Mouse (Mus musculus): ENCODE measurements around the gene Exoc3l. TPM values are rescaled to one million over a fixed set of nuclear protein-coding genes. Genes with fewer than 3 reads are reported as not detected.

Gene Exoc3l
- total and polyA plus RNA-seq, 3 experiments, result 4.4 to 10.9 (median 7.5) TPM

DNA sequence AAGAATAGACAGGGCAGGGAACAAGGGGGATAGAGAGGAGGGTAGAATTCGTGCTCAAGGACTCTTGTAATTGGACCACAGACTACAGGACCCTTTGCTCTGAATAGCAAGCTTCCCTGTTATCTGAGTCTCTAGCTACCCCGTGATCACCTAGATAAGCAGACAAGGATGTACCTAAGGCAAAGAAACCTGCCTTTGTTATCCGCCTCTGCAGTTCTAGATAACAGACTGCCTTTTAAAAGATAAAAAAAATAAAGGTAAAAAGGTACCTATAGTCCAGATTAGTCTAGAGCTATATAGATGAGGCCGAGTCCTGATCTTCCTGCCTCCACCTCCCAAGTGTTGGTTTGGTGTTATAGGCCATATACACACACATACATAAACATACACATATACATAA, 46.9 kb upstream of the Exoc3l start:
- Histone ChIP-seq H3K36me3 (replicated peaks in 1 of 2; ENCODE audit: control insufficient read depth in 1 of 2, insufficient read depth in 1 of 2, low read length in 1 of 2) (peaks cover 0 to 5% of the 10 kb centered on the region in 2 experiments), H3K4me3 (replicated peaks in 1 of 3; ENCODE audit: low read depth in 2 of 3, low read length in 2 of 3, poor library complexity in 1 of 3) (no peak overlapping the region), H3K4me1 (ENCODE audit: control insufficient read depth in 1 of 2, insufficient read depth in 2 of 2) (peaks cover 15 to 48% of the 10 kb centered on the region in 2 experiments), H3K79me2 (replicated peaks; ENCODE audit: control insufficient read depth, extremely low read depth, insufficient read depth, poor library complexity, severe bottlenecking) (no peaks in the 10 kb centered on the region; the same call in 1 of the 2 replicates), H3K27ac (ENCODE audit: insufficient read depth, low read depth) (no peak overlapping the region), H3K9ac (ENCODE audit: insufficient read depth, low read depth) (no peak overlapping the region), H3K4me2 (ENCODE audit: insufficient read depth, low read depth, poor library complexity, severe bottlenecking) (no peak overlapping the region), H3K27me3 (replicated peaks) (no peaks in the 10 kb centered on the region), H3K9me3 (replicated peaks; ENCODE audit: low read length) (no peaks in the 10 kb centered on the region)
- DNase-seq (ENCODE audit: extremely low read depth), result no peak
- dilution Hi-C loops (cut with MboI; ENCODE audit: extremely low pct_ligation_motif_present, extremely low pct_unique_long_range_greater_than_20kb, low sequenced_read_pairs) (no loop called here), in situ Hi-C loops (cut with MboI; ENCODE audit: low pct_ligation_motif_present, low pct_unique_long_range_greater_than_20kb, low sequenced_read_pairs) (no loop called here)
- no peak for TF ChIP-seq JUND (conservative IDR thresholded peaks at IDR 0.05; ENCODE audit: low read depth, low read length)
- no peak for TF ChIP-seq NELFE (IDR thresholded peaks at IDR 0.05; ENCODE audit: low read depth, low read length)
- TF ChIP-seq ZMIZ1 (IDR thresholded peaks at IDR 0.05; ENCODE audit: low read depth, low read length), result no peak
- TF ChIP-seq E2F4 (IDR thresholded peaks at IDR 0.05; ENCODE audit: insufficient replicate concordance, low read depth, low read length), result no peak
- TF ChIP-seq MAFK (IDR thresholded peaks at IDR 0.05; ENCODE audit: insufficient replicate concordance, low read length), result no peak
- TF ChIP-seq ZKSCAN1 (IDR thresholded peaks at IDR 0.05; ENCODE audit: borderline replicate concordance, low read depth, low read length), result no peak
- no peak for TF ChIP-seq TCF12 (IDR thresholded peaks at IDR 0.05; ENCODE audit: low read depth, low read length)
- TF ChIP-seq RAD21 (IDR thresholded peaks at IDR 0.05; ENCODE audit: low read depth, low read length), result no peak
- no peak for TF ChIP-seq PAX5 (IDR thresholded peaks at IDR 0.05; ENCODE audit: low read length)
- TF ChIP-seq GABPA (IDR thresholded peaks at IDR 0.05; ENCODE audit: insufficient replicate concordance, low read depth, low read length), result no peak
- no peak for TF ChIP-seq ETS1 (conservative IDR thresholded peaks at IDR 0.05; ENCODE audit: low read depth, low read length)
- TF ChIP-seq USF1 (IDR thresholded peaks at IDR 0.05; ENCODE audit: low read depth, low read length), result no peak
- no peak for TF ChIP-seq SIN3A (IDR thresholded peaks at IDR 0.05; ENCODE audit: low read length)
- no peak for TF ChIP-seq EP300 (IDR thresholded peaks at IDR 0.05; ENCODE audit: low read length)
- no peak for TF ChIP-seq JUN (IDR thresholded peaks at IDR 0.05; ENCODE audit: insufficient read depth, low read depth, low read length)
- no peak for TF ChIP-seq KAT2A (IDR thresholded peaks at IDR 0.05; ENCODE audit: insufficient replicate concordance, low read length)
- TF ChIP-seq BHLHE40 (IDR thresholded peaks at IDR 0.05; ENCODE audit: low read depth, low read length), result no peak

DNA sequence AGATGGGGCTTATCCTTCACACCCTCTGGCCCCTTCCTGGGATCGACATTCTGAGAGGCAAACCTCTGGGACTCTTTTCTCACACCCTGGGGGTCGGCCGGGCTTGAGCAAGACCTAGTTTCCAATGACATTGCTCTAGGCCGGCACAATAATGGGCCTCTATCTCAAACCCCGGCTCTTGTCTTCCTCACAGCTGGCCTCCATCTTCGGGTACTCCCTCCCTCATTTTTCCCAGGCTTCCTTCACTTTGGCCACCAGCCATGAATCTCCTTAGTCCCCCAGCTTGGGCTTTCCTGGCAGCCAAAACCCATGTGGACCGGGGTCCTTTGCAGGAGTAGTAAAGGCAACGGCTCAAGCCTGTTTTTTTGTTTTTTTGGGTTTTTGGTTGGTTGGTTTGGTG, 45.5 kb upstream of the Exoc3l start:
- no peak overlapping the region for H3K4me2 ChIP-seq (ENCODE audit: insufficient read depth, low read depth, poor library complexity, severe bottlenecking)
- peaks cover 11 to 39% of the 10 kb centered on the region in 2 experiments for H3K4me1 ChIP-seq (ENCODE audit: control insufficient read depth in 1 of 2, insufficient read depth in 2 of 2)
- H3K36me3 ChIP-seq (replicated peaks in 1 of 2; ENCODE audit: control insufficient read depth in 1 of 2, insufficient read depth in 1 of 2, low read length in 1 of 2), result peaks cover 13 to 19% of the 10 kb centered on the region in 2 experiments
- in situ Hi-C loops (cut with MboI; ENCODE audit: low pct_ligation_motif_present, low pct_unique_long_range_greater_than_20kb, low sequenced_read_pairs), result no loop called here
- H3K4me3 ChIP-seq (replicated peaks in 1 of 3; ENCODE audit: low read depth in 2 of 3, low read length in 2 of 3, poor library complexity in 1 of 3), result no peak overlapping the region
- no peak overlapping the region for H3K27ac ChIP-seq (ENCODE audit: insufficient read depth, low read depth)
- DNase-seq (ENCODE audit: extremely low read depth), result no peak
- dilution Hi-C loops (cut with MboI; ENCODE audit: extremely low pct_ligation_motif_present, extremely low pct_unique_long_range_greater_than_20kb, low sequenced_read_pairs), result no loop called here
- no peak overlapping the region for H3K9ac ChIP-seq (ENCODE audit: insufficient read depth, low read depth)
- TF ChIP-seq SMC3 (IDR thresholded peaks at IDR 0.05; ENCODE audit: low read depth, low read length) (no peak), MEF2A (IDR thresholded peaks at IDR 0.05; ENCODE audit: borderline replicate concordance, low read depth, low read length) (no peak)
- H3K27me3 ChIP-seq (replicated peaks), result no peaks in the 10 kb centered on the region
- no peaks in the 10 kb centered on the region; the same call in 1 of the 2 replicates for H3K79me2 ChIP-seq (replicated peaks; ENCODE audit: control insufficient read depth, extremely low read depth, insufficient read depth, poor library complexity, severe bottlenecking)
- no peaks in the 10 kb centered on the region for H3K9me3 ChIP-seq (replicated peaks; ENCODE audit: low read length)

Data from CH12.LX (cell line).